8 mouse cellular contexts compared by ENCODE assay signal in genomic region chr3:116512904-116513716, GRCm38 (mm10). TPM values are rescaled to one million over a fixed set of nuclear protein-coding genes. Genes with fewer than 3 reads are reported as not detected.
DNase-seq lines count a peak whose midpoint lies in the region; ATAC-seq and TF ChIP-seq lines count a peak whose summit lies in the region.

Dbt (plus strand) TSS chr3:116513070.

- H3K4me1 ChIP-seq in bone marrow macrophage, adult 2 months (ENCODE audit: control insufficient read depth, insufficient read depth, low read length): peaks cover 21% of the 10 kb centered on the region
- H3K4me1 ChIP-seq in heart, embryonic 11.5 days (ENCODE audit: control insufficient read depth, insufficient read depth, low read length): peaks cover 6% of the 10 kb centered on the region; the same call in 1 of the 2 replicates
- peaks cover 7% of the 10 kb centered on the region for H3K4me1 ChIP-seq in kidney, embryonic 16.5 days (ENCODE audit: insufficient read depth, low read length)
- H3K4me1 ChIP-seq in liver, adult 2 months (ENCODE audit: control insufficient read depth, insufficient read depth, low read length): peaks cover 9% of the 10 kb centered on the region

- TF ChIP-seq POLR2A in bone marrow macrophage, adult 2 months (IDR thresholded peaks at IDR 0.05; ENCODE audit: borderline replicate concordance, low read depth, low read length): no peak
- TF ChIP-seq POLR2A in liver, adult 2 months (IDR thresholded peaks at IDR 0.05; ENCODE audit: extremely low read depth, insufficient read depth, low read length): peak; percentile 72
- TF ChIP-seq POLR2A in myocyte (IDR thresholded peaks at IDR 0.05; ENCODE audit: insufficient read length, low read depth): peak; percentile 68

- H3K9me3 ChIP-seq in heart, embryonic 11.5 days (replicated peaks; ENCODE audit: control insufficient read depth, low read length): no peaks in the 10 kb centered on the region
- no peaks in the 10 kb centered on the region for H3K9me3 ChIP-seq in kidney, embryonic 16.5 days (ENCODE audit: low read length)

- H3K27me3 ChIP-seq in heart, embryonic 11.5 days (ENCODE audit: control insufficient read depth, insufficient read depth, low read length): no peaks in the 10 kb centered on the region
- no peaks in the 10 kb centered on the region for H3K27me3 ChIP-seq in kidney, embryonic 16.5 days (ENCODE audit: insufficient read depth, low read length)
- H3K27me3 ChIP-seq in liver, adult 2 months (ENCODE audit: control insufficient read depth, insufficient read depth, low read length): no peaks in the 10 kb centered on the region
- no peaks in the 10 kb centered on the region for H3K27me3 ChIP-seq in myocyte (ENCODE audit: control insufficient read depth, insufficient read depth, insufficient read length)
- no peaks in the 10 kb centered on the region for H3K27me3 ChIP-seq in splenic B cell, adult 2 months (ENCODE audit: control insufficient read depth, insufficient read depth, low read length, poor library complexity, severe bottlenecking)

- H3K4me3 ChIP-seq in bone marrow macrophage, adult 2 months (ENCODE audit: insufficient read depth, low read length): peak within 1 kb of the TSS; percentile 79
- peak within 1 kb of the TSS; percentile 58 for H3K4me3 ChIP-seq in heart, embryonic 11.5 days (ENCODE audit: low read depth, low read length)
- H3K4me3 ChIP-seq in kidney, embryonic 16.5 days (ENCODE audit: low read length): peak within 1 kb of the TSS; percentile 56
- peak within 1 kb of the TSS; percentile 78 for H3K4me3 ChIP-seq in liver, adult 2 months (ENCODE audit: insufficient read depth, low read depth, low read length)
- peak within 1 kb of the TSS; percentile 45 for H3K4me3 ChIP-seq in myocyte

- peak; percentile 96 for DNase-seq in A20 (ENCODE audit: low read depth, low spot score)
- peak; percentile 87 for DNase-seq in liver, adult 2 months (ENCODE audit: extremely low read depth, low read depth, low spot score)
- DNase-seq in splenic B cell, adult 2 months (ENCODE audit: low read depth, low spot score): peak; percentile 89

- H3K27ac ChIP-seq in bone marrow macrophage, adult 2 months (ENCODE audit: insufficient read depth, low read depth, low read length): no peak within 1 kb of the TSS
- H3K27ac ChIP-seq in heart, embryonic 11.5 days (ENCODE audit: low read depth, low read length): 0 out of 2 replicates have a peak within 1 kb of the TSS, but pooled peaks have one; percentile 17
- H3K27ac ChIP-seq in kidney, embryonic 16.5 days (ENCODE audit: low read length): no peak within 1 kb of the TSS
- peak within 1 kb of the TSS; percentile 82 for H3K27ac ChIP-seq in liver, adult 2 months (replicated peaks; ENCODE audit: insufficient read depth, low read depth, low read length)

- 0 out of 2 replicates have a peak, but pooled peaks have one; percentile 26 for ATAC-seq in erythroblast, adult 5-6 weeks (replicated peaks; ENCODE audit: low FRiP score, poor library complexity, severe bottlenecking)
- ATAC-seq in heart, embryonic 11.5 days (replicated peaks; ENCODE audit: insufficient number of reproducible peaks, low FRiP score, low TSS enrichment): peak; percentile 87
- peak; percentile 98 for ATAC-seq in kidney, embryonic 16.5 days (ENCODE audit: low FRiP score, low TSS enrichment)

- peaks cover 21% of the 10 kb centered on the region for H3K79me2 ChIP-seq in liver, adult 2 months (ENCODE audit: control insufficient read depth, insufficient read depth, low read length)
- H3K79me2 ChIP-seq in myocyte (ENCODE audit: control insufficient read depth, insufficient read depth): no peaks in the 10 kb centered on the region

- TF ChIP-seq CTCF in bone marrow macrophage, adult 2 months (IDR thresholded peaks at IDR 0.05; ENCODE audit: low read depth, low read length): no peak
- TF ChIP-seq CTCF in liver, adult 2 months (IDR thresholded peaks at IDR 0.05; ENCODE audit: low read depth, low read length): no peak

- WGBS in heart, embryonic 11.5 days (ENCODE audit: insufficient replicate concordance): 1% methylated on average over 36 of the region's 36 CpGs
- WGBS in kidney, embryonic 16.5 days: under 1% methylated on average over 36 of the region's 36 CpGs
- WGBS in liver, adult 2 months: under 1% methylated on average over 36 of the region's 36 CpGs

- H3K36me3 ChIP-seq in heart, embryonic 11.5 days (ENCODE audit: control insufficient read depth, insufficient read depth, low read length): no peaks in the 10 kb centered on the region
- 0 out of 2 replicates have a peak, but pooled peaks cover 3% of the 10 kb centered on the region for H3K36me3 ChIP-seq in kidney, embryonic 16.5 days (ENCODE audit: insufficient read depth, low read length)
- H3K36me3 ChIP-seq in liver, adult 2 months (ENCODE audit: control insufficient read depth, insufficient read depth, low read length): 0 out of 2 replicates have a peak, but pooled peaks cover 1% of the 10 kb centered on the region
- no peaks in the 10 kb centered on the region for H3K36me3 ChIP-seq in myocyte (ENCODE audit: control insufficient read depth, insufficient read depth)
- 0 out of 2 replicates have a peak, but pooled peaks cover 2% of the 10 kb centered on the region for H3K36me3 ChIP-seq in splenic B cell, adult 2 months (ENCODE audit: control insufficient read depth, insufficient read depth, low read length, poor library complexity, severe bottlenecking)

- H3ac ChIP-seq in myocyte (ENCODE audit: control insufficient read depth, insufficient read length): no peak within 1 kb of the TSS

- peak within 1 kb of the TSS; percentile 60 for H3K4me2 ChIP-seq in heart, embryonic 11.5 days
- peak within 1 kb of the TSS; percentile 67 for H3K4me2 ChIP-seq in kidney, embryonic 16.5 days (replicated peaks; ENCODE audit: low read depth, low read length)
- H3K4me2 ChIP-seq in myocyte (ENCODE audit: low read depth): peak within 1 kb of the TSS; percentile 69

- peak within 1 kb of the TSS; percentile 73 for H3K9ac ChIP-seq in heart, embryonic 11.5 days (ENCODE audit: low read depth, low read length)
- peak within 1 kb of the TSS; percentile 57 for H3K9ac ChIP-seq in kidney, embryonic 16.5 days (replicated peaks; ENCODE audit: low read length)
- H3K9ac ChIP-seq in liver, adult 2 months (ENCODE audit: low read depth, low read length): peak within 1 kb of the TSS; percentile 77

TF ChIP-seq in myocyte, 11 proteins besides CTCF, POLR2A, EP300 and RAD21:
- TF ChIP-seq MYOD1 (IDR thresholded peaks at IDR 0.05; ENCODE audit: control insufficient read depth in 1 of 3, insufficient read length in 2 of 3, low read depth in 2 of 3) (peak in 1 of 3 experiments; percentile 19), E2F4 (IDR thresholded peaks at IDR 0.05; ENCODE audit: insufficient read depth) (no peak), CEBPB (IDR thresholded peaks at IDR 0.05; ENCODE audit: insufficient read depth, poor library complexity, severe bottlenecking) (no peak), POLR2AphosphoS2 (IDR thresholded peaks at IDR 0.05; ENCODE audit: insufficient read length, low read depth) (peak; percentile 80)

RNA-seq across cellular contexts. Expression of gene Dbt, which starts in this region (rescaled TPM):
- 12.2 and 13.6 TPM in 2 replicates for polyA plus RNA-seq in bone marrow macrophage, adult 2 months (2012; ENCODE audit: insufficient read depth, insufficient read length, missing spikeins)
- total RNA-seq in erythroblast, adult 5-6 weeks (2015; ENCODE audit: low replicate concordance): 3.3 and 7.9 TPM in 2 replicates
- 3.3 and 10.1 TPM in 2 replicates for total RNA-seq in erythroblast, adult 5-6 weeks (2017; ENCODE audit: low replicate concordance)
- polyA plus RNA-seq in heart, embryonic 11.5 days (2014; fragmentation: Nextera tagmentation; extraction: Ambion mirVana): 21.7 and 26.7 TPM in 2 replicates
- 24.2 and 25.2 TPM in 2 replicates for polyA plus RNA-seq in kidney, embryonic 16.5 days (2015; fragmentation: Nextera tagmentation; extraction: Ambion mirVana)
- total RNA-seq in liver, adult 2 months (2014; rRNA removed): 67.1 and 70.9 TPM in 2 replicates
- 37.4 and 74.5 TPM in 2 replicates for polyA plus RNA-seq in liver, adult 2 months (2012; rRNA removed)
- polyA plus RNA-seq in myocyte (2012; fragmentation: generic; extraction: Trizol): 4.2 TPM

Comparison
In these comparisons a context has a peak if more than half of its experiments do, and no peak if none do; other contexts are left out.
1. H3K27ac ChIP-seq: peak in heart, embryonic 11.5 days (single experiment) and liver, adult 2 months (single experiment); none in bone marrow macrophage, adult 2 months (single experiment) and kidney, embryonic 16.5 days (single experiment).
2. ATAC-seq: peak in every context shown above with its lines; median percentile 98 in kidney, embryonic 16.5 days; 87 in heart, embryonic 11.5 days; 26 in erythroblast, adult 5-6 weeks.
3. Peak in every context shown above with its lines, with median percentiles within 50 percentile points of each other: DNase-seq, H3K4me3 ChIP-seq, H3K4me2 ChIP-seq and H3K9ac ChIP-seq.